ENCODE assay signal across 35 mouse cellular contexts in genomic region chr14:73688427-73688826, GRCm38 (mm10). TPM values are rescaled to one million over a fixed set of nuclear protein-coding genes. Genes with fewer than 3 reads are reported as not detected.
DNase-seq lines count a peak whose midpoint lies in the region; ATAC-seq and TF ChIP-seq lines count a peak whose summit lies in the region.
"Had no signal": no experiment of that assay in that cellular context is flagged by ENCODE, and none has a peak within 500 bp of the region (broad histone marks: within the 10 kb centered on the region; RNA-seq: fewer than 3 reads in every experiment).

No protein-coding gene starts in this region.

- 30% methylated on average over 2 of the region's 2 CpGs for WGBS in embryonic facial prominence, embryonic 15.5 days

- no peak overlapping the region for H3K4me3 ChIP-seq in layer of hippocampus, adult 2 months
- no peak overlapping the region for H3K4me3 ChIP-seq in embryonic facial prominence, embryonic 15.5 days (replicated peaks)
- H3K4me3 ChIP-seq: embryonic facial prominence, embryonic 12.5 days; forebrain, embryonic 15.5 days; gastrocnemius, adult 2 months; hindbrain, embryonic 12.5 days; hindbrain, embryonic 15.5 days had no signal

- no peak for ATAC-seq in embryonic facial prominence, embryonic 15.5 days (ENCODE audit: insufficient number of reproducible peaks, low FRiP score, low TSS enrichment, low read depth)
- ATAC-seq: activated CD4-positive, CD25-positive, alpha-beta regulatory T cell, adult 4 months; CD4-positive, CD25-positive, alpha-beta regulatory T cell, adult 4 months; forebrain, embryonic 15.5 days had no signal

- no peaks in the 10 kb centered on the region for H3K9me3 ChIP-seq in embryonic facial prominence, embryonic 15.5 days (replicated peaks)
- H3K9me3 ChIP-seq: embryonic facial prominence, embryonic 12.5 days; hindbrain, embryonic 12.5 days had no signal

- no peak overlapping the region for H3K9ac ChIP-seq in embryonic facial prominence, embryonic 15.5 days
- H3K9ac ChIP-seq: embryonic facial prominence, embryonic 12.5 days; forebrain, embryonic 15.5 days; hindbrain, embryonic 12.5 days; hindbrain, embryonic 15.5 days had no signal

- TF ChIP-seq CTCF in layer of hippocampus, adult 2 months (conservative IDR thresholded peaks at IDR 0.05), result no peak

- no peaks in the 10 kb centered on the region for H3K27me3 ChIP-seq in embryonic facial prominence, embryonic 15.5 days
- H3K27me3 ChIP-seq: embryonic facial prominence, embryonic 12.5 days; forebrain, embryonic 15.5 days; hindbrain, embryonic 12.5 days; hindbrain, embryonic 15.5 days had no signal

- DNase-seq in layer of hippocampus, adult 2 months (ENCODE audit: low spot score in 2 of 2), result no peak
- no peak for DNase-seq in layer of hippocampus, adult 9-10 months (ENCODE audit: low spot score)
- peak; percentile 4 for DNase-seq in Muller cell, postnatal 12 days (ENCODE audit: inconsistent ontology term)
- DNase-seq in brain, adult 2 months (ENCODE audit: low read depth, low spot score), result peak; percentile 52
- no peak for DNase-seq in neural tube, embryonic 10.5 days (ENCODE audit: extremely low spot score, low spot score)
- DNase-seq in cerebellum, postnatal 14 days, result no peak
- DNase-seq in kidney, postnatal 10 days, result no peak
- DNase-seq: adrenal gland, adult 8-10 months; adrenal gland, postnatal 25 days; cerebellum, adult 18-20 months; cerebellum, adult 9-10 months; cerebellum, postnatal 25 days; embryo, embryonic 11 days; gastrocnemius, adult 2 months; gastrocnemius, postnatal 14 days; heart, adult 11 months had no signal

- H3K27ac ChIP-seq in layer of hippocampus, adult 2 months, result peak overlapping the region; percentile 32; the same call in 1 of the 2 replicates
- H3K27ac ChIP-seq in embryonic facial prominence, embryonic 15.5 days (replicated peaks), result 0 out of 2 replicates have a peak overlapping the region, but pooled peaks have one; percentile 7
- H3K27ac ChIP-seq: embryonic facial prominence, embryonic 12.5 days; forebrain, embryonic 15.5 days; gastrocnemius, adult 2 months; hindbrain, embryonic 12.5 days; hindbrain, embryonic 15.5 days had no signal

- H3K4me1 ChIP-seq in embryonic facial prominence, embryonic 15.5 days, result no peaks in the 10 kb centered on the region
- H3K4me1 ChIP-seq: embryonic facial prominence, embryonic 12.5 days; forebrain, embryonic 15.5 days; hindbrain, embryonic 12.5 days; hindbrain, embryonic 15.5 days had no signal

- H3K4me2 ChIP-seq in embryonic facial prominence, embryonic 15.5 days (replicated peaks), result no peak overlapping the region
- H3K4me2 ChIP-seq: embryonic facial prominence, embryonic 12.5 days; forebrain, embryonic 15.5 days; heart, embryonic 11.5 days; hindbrain, embryonic 12.5 days; hindbrain, embryonic 15.5 days had no signal

- no peaks in the 10 kb centered on the region for H3K36me3 ChIP-seq in embryonic facial prominence, embryonic 15.5 days
- H3K36me3 ChIP-seq: embryonic facial prominence, embryonic 12.5 days; forebrain, embryonic 15.5 days; hindbrain, embryonic 12.5 days; hindbrain, embryonic 15.5 days had no signal

RNA-seq across cellular contexts. Expression of gene Gm21750, which starts 27.4 kb away (rescaled TPM):
- total RNA-seq in layer of hippocampus, adult 2 months (2021), result not detected
- polyA plus RNA-seq in embryonic facial prominence, embryonic 15.5 days (2015; fragmentation: Nextera tagmentation; extraction: Ambion mirVana), result not detected in 2 replicates
- total RNA-seq: adrenal gland, adult 8-10 months; adrenal gland, postnatal 25 days; common myeloid progenitor, adult 5-6 weeks; gastrocnemius, adult 2 months; gastrocnemius, postnatal 14 days; gastrocnemius, postnatal 4 days; heart, adult 8-10 months; heart, postnatal 25 days; hematopoietic stem cell, adult 5-6 weeks; MEL had no signal
- polyA plus RNA-seq: activated CD4-positive, CD25-positive, alpha-beta regulatory T cell, adult 4 months; C2C12; CD4-positive, CD25-positive, alpha-beta regulatory T cell, adult 4 months; embryonic facial prominence, embryonic 12.5 days; forebrain, embryonic 11.5 days; forebrain, embryonic 15.5 days; heart, embryonic 11.5 days; heart, embryonic 14.5 days; heart, postnatal 0 days; hindbrain, embryonic 12.5 days; hindbrain, embryonic 15.5 days; intestine, embryonic 14.5 days had no signal

Comparison
In these comparisons a context has a peak if more than half of its experiments do, and no peak if none do; other contexts are left out.
1. DNase-seq: peak in Muller cell, postnatal 12 days (single experiment) and brain, adult 2 months (single experiment); none in layer of hippocampus, adult 2 months (0 of 2), layer of hippocampus, adult 9-10 months (single experiment), neural tube, embryonic 10.5 days (single experiment), cerebellum, postnatal 14 days (0 of 2) and kidney, postnatal 10 days (single experiment).